In the genomic region with DNA sequence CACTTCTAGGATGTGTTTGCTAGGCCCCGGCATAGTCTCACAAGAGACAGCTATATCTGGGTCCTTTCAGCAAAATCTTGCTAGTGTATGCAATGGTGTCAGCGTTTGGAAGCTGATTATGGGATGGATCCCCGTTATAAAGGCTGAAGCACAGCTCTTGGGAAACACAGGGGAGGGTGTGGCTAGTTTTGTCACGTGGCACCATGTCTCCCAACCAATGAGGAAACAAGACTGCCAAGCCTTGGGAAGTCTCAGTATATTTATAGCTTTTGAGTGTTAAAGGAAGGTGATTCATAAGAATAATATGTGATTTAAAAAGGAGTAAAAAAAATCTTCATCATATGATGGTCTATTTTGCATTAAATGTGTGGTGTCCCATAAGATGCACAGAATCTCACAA, we compare ENCODE assay signal across 30 mouse cellular contexts. TPM values are rescaled to one million over a fixed set of nuclear protein-coding genes. Genes with fewer than 3 reads are reported as not detected.
A peak's percentile ranks its signal among the peaks of the same experiment; 100 is the strongest.
DNase-seq lines count a peak whose midpoint lies in the region; ATAC-seq and TF ChIP-seq lines count a peak whose summit lies in the region.
"Had no signal": no experiment of that assay in that cellular context is flagged by ENCODE, and none has a peak within 500 bp of the region (broad histone marks: within the 10 kb centered on the region; RNA-seq: fewer than 3 reads in every experiment).

No protein-coding gene starts in this region.

- no peak overlapping the region for H3K4me3 ChIP-seq in lung, postnatal 0 days (ENCODE audit: low read depth, low read length)
- H3K4me3 ChIP-seq in myocyte: no peak overlapping the region
- H3K4me3 ChIP-seq in forebrain, embryonic 13.5 days: no peak overlapping the region
- H3K4me3 ChIP-seq: forebrain, embryonic 10.5 days; heart, embryonic 12.5 days; heart, embryonic 15.5 days; hindbrain, embryonic 10.5 days; hindbrain, embryonic 13.5 days had no signal

- no peak for TF ChIP-seq POLR2A in myocyte (IDR thresholded peaks at IDR 0.05; ENCODE audit: insufficient read length, low read depth)

- no peaks in the 10 kb centered on the region for H3K27me3 ChIP-seq in lung, postnatal 0 days (replicated peaks; ENCODE audit: insufficient read depth, low read length)
- H3K27me3 ChIP-seq in myocyte (ENCODE audit: control insufficient read depth, insufficient read depth, insufficient read length): no peaks in the 10 kb centered on the region
- H3K27me3 ChIP-seq in forebrain, embryonic 13.5 days: no peaks in the 10 kb centered on the region
- H3K27me3 ChIP-seq: CH12.LX; heart, embryonic 12.5 days; heart, embryonic 15.5 days; hindbrain, embryonic 13.5 days had no signal

- no peak overlapping the region for H3ac ChIP-seq in myocyte (ENCODE audit: control insufficient read depth, insufficient read length)

- DNase-seq in lung, postnatal 0 days (ENCODE audit: low spot score): peak; percentile 7
- DNase-seq in lung, postnatal 25 days (ENCODE audit: low spot score): no peak
- peak; percentile 28 for DNase-seq in 416B (ENCODE audit: low read depth)
- DNase-seq in NIH3T3 (ENCODE audit: low read depth): peak; percentile 68
- no peak for DNase-seq in urinary bladder, postnatal 10 days (ENCODE audit: low spot score)
- DNase-seq in adrenal gland, postnatal 25 days: no peak
- DNase-seq: adrenal gland, postnatal 10 days; cerebellum, adult 18-20 months; cerebellum, adult 9-11 months; cerebellum, postnatal 25 days; forebrain, postnatal 0 days; gastrocnemius, postnatal 25 days; heart, adult 18-20 months; heart, postnatal 10 days; heart, postnatal 36 days; kidney, adult 18-20 months had no signal

- no peak for TF ChIP-seq EP300 in lung, postnatal 0 days (IDR thresholded peaks at IDR 0.05)

- H3K9me3 ChIP-seq in lung, postnatal 0 days (ENCODE audit: low read length): no peaks in the 10 kb centered on the region
- no peaks in the 10 kb centered on the region for H3K9me3 ChIP-seq in forebrain, embryonic 13.5 days (replicated peaks)
- H3K9me3 ChIP-seq: forebrain, embryonic 10.5 days; G1E; heart, embryonic 12.5 days; heart, embryonic 15.5 days; hindbrain, embryonic 10.5 days; hindbrain, embryonic 13.5 days had no signal

- 55% methylated on average over 4 of the region's 4 CpGs for WGBS in lung, postnatal 0 days
- 78% methylated on average over 4 of the region's 4 CpGs for WGBS in forebrain, embryonic 13.5 days

- H3K36me3 ChIP-seq in lung, postnatal 0 days (ENCODE audit: insufficient read depth, low read length): no peaks in the 10 kb centered on the region
- no peaks in the 10 kb centered on the region for H3K36me3 ChIP-seq in myocyte (ENCODE audit: control insufficient read depth, insufficient read depth)
- H3K36me3 ChIP-seq in forebrain, embryonic 13.5 days (ENCODE audit: poor library complexity, severe bottlenecking): no peaks in the 10 kb centered on the region
- H3K36me3 ChIP-seq: forebrain, embryonic 10.5 days; G1E; heart, embryonic 12.5 days; heart, embryonic 15.5 days; hindbrain, embryonic 10.5 days; hindbrain, embryonic 13.5 days had no signal

- H3K4me1 ChIP-seq in lung, postnatal 0 days (ENCODE audit: insufficient read depth, low read depth, low read length): no peaks in the 10 kb centered on the region
- peaks cover 4% of the 10 kb centered on the region for H3K4me1 ChIP-seq in forebrain, embryonic 13.5 days

- no peak overlapping the region for H3K4me2 ChIP-seq in lung, postnatal 0 days (replicated peaks; ENCODE audit: low read depth, low read length)
- no peak overlapping the region for H3K4me2 ChIP-seq in myocyte (ENCODE audit: low read depth)
- H3K4me2 ChIP-seq in forebrain, embryonic 13.5 days: no peak overlapping the region
- H3K4me2 ChIP-seq: heart, embryonic 12.5 days; heart, embryonic 15.5 days; hindbrain, embryonic 13.5 days had no signal

- no peak for ATAC-seq in lung, postnatal 0 days
- ATAC-seq in forebrain, embryonic 13.5 days: no peak
- ATAC-seq: activated CD4-positive, CD25-positive, alpha-beta regulatory T cell, adult 4 months; forebrain, embryonic 14.5 days; forebrain, postnatal 0 days; hindbrain, postnatal 0 days; inflammation-experienced regulatory T-cells, adult 6 months; intestine, embryonic 16.5 days had no signal

- no peak for TF ChIP-seq CTCF in lung, postnatal 0 days (IDR thresholded peaks at IDR 0.05)

- no peak overlapping the region for H3K27ac ChIP-seq in lung, postnatal 0 days (ENCODE audit: low read length)
- no peak overlapping the region for H3K27ac ChIP-seq in forebrain, embryonic 13.5 days
- H3K27ac ChIP-seq: forebrain, embryonic 10.5 days; heart, embryonic 15.5 days; hindbrain, embryonic 10.5 days; hindbrain, embryonic 13.5 days; hindbrain, postnatal 0 days had no signal

- no peak overlapping the region for H3K9ac ChIP-seq in lung, postnatal 0 days (replicated peaks; ENCODE audit: low read depth)
- H3K9ac ChIP-seq in forebrain, embryonic 13.5 days: no peak overlapping the region
- H3K9ac ChIP-seq: forebrain, postnatal 0 days; heart, embryonic 12.5 days; heart, embryonic 15.5 days; hindbrain, embryonic 13.5 days had no signal

- H3K79me2 ChIP-seq in myocyte (ENCODE audit: control insufficient read depth, insufficient read depth): no peaks in the 10 kb centered on the region

TF ChIP-seq in myocyte, 11 proteins besides CTCF, POLR2A, EP300 and RAD21:
- peak; percentile 55 for TF ChIP-seq USF1 (IDR thresholded peaks at IDR 0.05; ENCODE audit: low read depth)
- TF ChIP-seq CEBPB (IDR thresholded peaks at IDR 0.05; ENCODE audit: insufficient read depth, poor library complexity, severe bottlenecking): no peak

RNA-seq across cellular contexts. Expression of a gene that starts 49.6 kb away (rescaled TPM):
- polyA plus RNA-seq in lung, postnatal 0 days (2015; fragmentation: Nextera tagmentation; extraction: Ambion mirVana): 39.2 and 40.2 TPM in 2 replicates
- polyA plus RNA-seq in myocyte (2012; fragmentation: generic; extraction: Trizol): 10.1 TPM
- total RNA-seq in adrenal gland, postnatal 25 days (2021): 22.0 and 30.1 TPM in 2 replicates
- 27.3 and 28.5 TPM in 2 replicates for polyA plus RNA-seq in forebrain, embryonic 13.5 days (2015; fragmentation: Nextera tagmentation; extraction: Ambion mirVana)

Comparison
In these comparisons a context has a peak if more than half of its experiments do, and no peak if none do; other contexts are left out.
1. DNase-seq: peak in lung, postnatal 0 days (single experiment), 416B (single experiment) and NIH3T3 (single experiment); none in lung, postnatal 25 days (single experiment), urinary bladder, postnatal 10 days (single experiment) and adrenal gland, postnatal 25 days (single experiment).